Mouse (Mus musculus): Measurements from ENCODE around the gene Sgsm2. TPM values are rescaled to one million over a fixed set of nuclear protein-coding genes. Genes with fewer than 3 reads are reported as not detected.
A peak's percentile ranks its signal among the peaks of the same experiment; 100 is the strongest.

The Sgsm2 gene
- polyA plus RNA-seq, 1 experiment: 17.9 TPM

- no peak for DNase-seq (ENCODE audit: low spot score)
These were observed 55.5 kb downstream of the Sgsm2 start for GRCm38 (mm10) chr11:74841366-74841765.

- DNase-seq (ENCODE audit: low spot score): no peak
These were observed 56.1 kb downstream of the Sgsm2 start for GRCm38 (mm10) chr11:74840739-74841138.

- DNase-seq (ENCODE audit: low spot score): no peak
These were observed 56.8 kb downstream of the Sgsm2 start for GRCm38 (mm10) chr11:74839860-74840715.

GRCm38 (mm10) chr11:74838971-74839370 lies 57.9 kb downstream of the Sgsm2 start:
- no peak for DNase-seq (ENCODE audit: low spot score)

GRCm38 (mm10) chr11:74838441-74838840 lies 58.4 kb downstream of the Sgsm2 start:
- DNase-seq (ENCODE audit: low spot score): peak; percentile 87

GRCm38 (mm10) chr11:74837694-74838431 lies 59.0 kb downstream of the Sgsm2 start:
- peak; percentile 91 for DNase-seq (ENCODE audit: low spot score)

GRCm38 (mm10) chr11:74837056-74837693 lies 59.7 kb downstream of the Sgsm2 start:
- DNase-seq (ENCODE audit: low spot score): no peak

GRCm38 (mm10) chr11:74836225-74837055 lies 60.4 kb downstream of the Sgsm2 start:
- peak; percentile 26 for DNase-seq (ENCODE audit: low spot score)

GRCm38 (mm10) chr11:74835593-74836224 lies 61.2 kb downstream of the Sgsm2 start:
- DNase-seq (ENCODE audit: low spot score): no peak

- no peak for DNase-seq (ENCODE audit: low spot score)
These were observed 62.1 kb downstream of the Sgsm2 start for GRCm38 (mm10) chr11:74834650-74835277.

GRCm38 (mm10) chr11:74834359-74834638 lies 62.6 kb downstream of the Sgsm2 start:
- DNase-seq (ENCODE audit: low spot score): no peak

GRCm38 (mm10) chr11:74833536-74834358 lies 63.1 kb downstream of the Sgsm2 start:
- no peak for DNase-seq (ENCODE audit: low spot score)

- DNase-seq (ENCODE audit: low spot score): no peak
These were observed 64.2 kb downstream of the Sgsm2 start for GRCm38 (mm10) chr11:74832503-74833143.

GRCm38 (mm10) chr11:74831606-74832451 lies 65.0 kb downstream of the Sgsm2 start:
- DNase-seq (ENCODE audit: low spot score): peak; percentile 99

GRCm38 (mm10) chr11:74831191-74831605 lies 65.7 kb downstream of the Sgsm2 start:
- DNase-seq (ENCODE audit: low spot score): peak; percentile 60

GRCm38 (mm10) chr11:74830256-74831161 lies 66.4 kb downstream of the Sgsm2 start, which contains the start of gene Mnt:
Gene Mnt (plus strand): TSS chr11:74830920.
- peak; percentile 97 for DNase-seq (ENCODE audit: low spot score)

GRCm38 (mm10) chr11:74829812-74830211 lies 67.0 kb downstream of the Sgsm2 start:
- peak; percentile 72 for DNase-seq (ENCODE audit: low spot score)

All from urinary bladder, adult 2 months (tissue).